Mouse (Mus musculus) spleen, postnatal 36 days (tissue): ENCODE measurements around the gene Ces1b.

ENCODE experiments used
- DNase-seq, 2 experiments: peaks; one replicate each; pipeline ENCODE4 v3.0.0; 2022; ENCODE audit warnings: low spot score in 2 of 2, mixed read lengths in 1 of 2

Gene Ces1b

DNA sequence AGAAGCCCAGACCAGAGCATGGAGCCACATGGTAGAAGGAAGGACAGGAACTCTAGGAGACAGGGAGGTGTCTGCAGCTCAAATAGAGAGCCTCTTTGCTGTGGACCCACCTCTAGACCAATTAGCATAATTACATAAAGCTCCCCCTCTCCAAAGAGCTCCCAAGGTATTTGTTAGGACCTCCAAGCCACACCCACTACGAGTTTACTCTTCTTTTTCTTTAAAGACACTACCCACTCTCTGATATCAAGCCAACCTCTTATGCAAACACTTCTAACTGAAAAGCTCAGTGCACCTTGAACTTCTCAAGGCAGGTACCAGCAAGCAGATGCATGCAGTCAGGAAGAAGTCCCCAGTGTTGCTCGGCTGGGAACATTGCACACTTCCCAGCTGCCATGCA lies at the start of gene Ces1b:
TSS of gene Ces1b (minus strand) at position 131 of the 400 bp plus-strand sequence.
- no peak for DNase-seq

DNA sequence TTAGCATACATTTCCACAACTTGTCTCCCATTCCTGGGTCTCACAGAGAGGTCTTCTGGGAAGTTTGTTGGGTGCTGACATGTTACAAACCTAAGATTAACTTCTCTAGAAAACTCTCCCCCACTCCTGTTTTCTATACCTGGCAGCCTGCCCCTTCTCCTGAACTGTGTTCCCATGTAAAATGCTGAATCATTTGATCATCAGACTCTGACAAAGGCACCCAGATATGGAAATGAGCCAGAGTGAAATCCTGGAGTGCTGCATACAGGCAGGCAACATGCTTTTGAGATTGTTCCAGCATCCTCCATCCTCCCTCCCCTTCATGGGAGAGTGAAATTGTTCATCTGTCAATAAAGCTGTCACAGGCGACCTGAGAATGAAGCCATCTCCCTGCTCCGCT lies 46.7 kb upstream of the Ces1b start:
- DNase-seq = no peak

DNA sequence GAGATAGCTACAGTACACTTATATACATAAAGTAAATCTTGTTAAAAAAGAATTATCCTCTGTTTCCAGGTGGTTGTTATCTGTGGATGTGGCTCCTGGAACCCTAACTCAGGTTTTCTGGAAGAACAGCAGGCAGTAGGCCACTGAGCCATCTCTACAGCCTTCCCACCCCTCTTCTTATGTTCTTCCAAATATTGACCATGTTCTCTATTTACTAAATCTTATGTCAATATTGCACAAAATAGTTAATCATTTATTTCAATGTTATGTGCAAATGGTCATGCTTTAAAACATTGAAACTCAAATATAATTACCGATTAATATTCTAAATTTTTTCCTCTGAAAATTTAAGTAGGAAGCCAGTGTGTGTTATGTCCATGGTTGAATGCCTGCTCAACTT lies 42.2 kb upstream of the Ces1b start:
- DNase-seq = no peak

DNA sequence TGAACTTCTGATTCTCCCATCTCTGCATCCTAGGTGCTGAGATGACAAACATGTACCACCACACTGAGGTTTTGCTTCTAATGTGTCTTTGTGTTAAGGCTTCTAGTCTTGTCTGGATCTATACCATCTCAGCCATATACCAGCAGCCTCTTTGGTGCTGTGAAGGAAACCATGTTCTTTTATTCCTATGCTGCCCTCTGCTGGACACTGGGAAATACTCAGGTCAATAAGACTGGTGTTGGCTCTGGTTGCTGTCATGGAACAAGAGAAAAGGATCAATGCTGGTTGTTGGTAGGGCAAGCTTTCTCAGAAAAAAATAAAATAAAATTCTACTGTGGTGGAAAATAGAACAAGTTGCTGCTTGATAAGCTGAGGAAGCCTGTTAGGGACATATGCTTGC lies 15.6 kb upstream of the Ces1b start:
- no peak for DNase-seq

DNA sequence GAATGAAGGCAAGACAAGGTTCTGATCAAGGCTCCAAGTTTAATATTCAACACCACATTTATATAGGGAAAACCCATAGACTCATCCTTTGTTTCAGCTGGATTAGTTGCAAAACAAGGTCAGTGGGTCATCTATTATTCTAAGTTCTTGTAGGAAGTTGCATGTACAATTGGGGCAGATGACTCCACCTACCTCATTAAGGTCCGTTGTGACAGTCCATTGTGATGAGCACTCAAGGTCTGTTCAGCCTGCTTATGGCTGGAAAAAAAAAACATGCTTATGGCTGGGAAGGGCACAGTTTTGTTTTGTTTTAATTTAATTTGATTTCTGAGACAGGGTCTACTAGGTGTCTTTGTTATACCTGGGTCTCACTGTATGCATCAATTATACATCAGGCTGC lies 11.5 kb upstream of the Ces1b start:
- no peak for DNase-seq

DNA sequence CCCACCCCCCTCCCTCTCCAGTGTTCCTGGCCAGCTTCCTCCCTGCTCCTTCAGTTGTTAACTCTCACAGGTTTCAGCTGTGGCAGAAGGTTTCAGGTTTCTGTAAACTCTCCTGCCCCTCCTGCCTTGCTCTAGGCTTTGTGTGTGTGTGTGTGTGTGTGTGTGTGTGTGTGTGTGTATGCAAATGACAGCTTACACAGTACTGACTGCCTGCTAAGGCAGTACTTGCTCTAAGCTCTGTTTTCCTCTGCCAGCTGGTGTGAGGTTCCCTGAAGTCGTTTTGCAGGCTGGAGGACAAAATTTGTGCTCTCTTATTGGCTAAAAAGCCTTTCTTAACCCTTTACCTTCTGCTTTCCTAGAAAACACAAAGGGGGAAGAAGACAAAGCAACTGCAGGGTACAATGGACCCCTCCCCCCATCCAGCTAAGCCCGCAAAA lies 8.9 kb upstream of the Ces1b start:
- DNase-seq = no peak

DNA sequence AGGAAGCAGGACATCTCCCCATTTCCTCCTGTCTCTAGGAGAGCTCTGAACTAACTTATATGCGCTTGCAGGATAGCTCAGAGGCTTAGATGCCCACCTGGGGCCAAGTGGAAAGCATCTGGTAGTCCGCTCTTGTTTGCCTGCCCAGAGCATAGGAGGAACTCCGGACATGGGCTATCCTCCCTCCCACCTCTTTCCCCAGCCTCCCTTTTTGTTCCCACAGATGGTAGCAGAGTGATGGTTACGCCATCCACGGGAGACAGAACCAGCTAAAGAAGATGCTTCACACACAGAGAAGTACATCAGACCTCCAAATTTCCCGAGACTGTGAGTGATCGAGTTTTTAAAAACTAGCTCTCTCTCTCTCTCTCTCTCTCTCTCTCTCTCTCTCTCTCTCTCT lies 8.4 kb upstream of the Ces1b start:
- no peak for DNase-seq

DNA sequence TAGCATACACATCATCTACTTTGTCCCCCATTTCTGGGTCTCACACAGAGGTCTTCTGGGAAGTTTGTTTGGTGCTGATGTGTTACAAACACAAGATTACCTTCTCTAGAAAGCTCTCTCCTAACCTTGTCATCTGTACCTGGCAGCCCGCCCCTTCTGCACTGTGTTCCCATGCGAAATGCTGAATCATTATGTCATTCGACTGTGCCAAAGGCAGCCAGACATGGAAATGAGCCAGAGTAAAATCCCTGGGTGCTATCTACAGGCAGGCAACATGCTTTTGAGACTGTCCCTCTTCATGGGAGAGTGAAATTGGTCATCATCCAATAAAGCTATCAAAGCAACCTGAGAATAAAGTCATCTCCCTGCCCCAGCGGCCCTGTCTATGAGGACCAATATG lies 4.6 kb downstream of the Ces1b start:
- DNase-seq = no peak

DNA sequence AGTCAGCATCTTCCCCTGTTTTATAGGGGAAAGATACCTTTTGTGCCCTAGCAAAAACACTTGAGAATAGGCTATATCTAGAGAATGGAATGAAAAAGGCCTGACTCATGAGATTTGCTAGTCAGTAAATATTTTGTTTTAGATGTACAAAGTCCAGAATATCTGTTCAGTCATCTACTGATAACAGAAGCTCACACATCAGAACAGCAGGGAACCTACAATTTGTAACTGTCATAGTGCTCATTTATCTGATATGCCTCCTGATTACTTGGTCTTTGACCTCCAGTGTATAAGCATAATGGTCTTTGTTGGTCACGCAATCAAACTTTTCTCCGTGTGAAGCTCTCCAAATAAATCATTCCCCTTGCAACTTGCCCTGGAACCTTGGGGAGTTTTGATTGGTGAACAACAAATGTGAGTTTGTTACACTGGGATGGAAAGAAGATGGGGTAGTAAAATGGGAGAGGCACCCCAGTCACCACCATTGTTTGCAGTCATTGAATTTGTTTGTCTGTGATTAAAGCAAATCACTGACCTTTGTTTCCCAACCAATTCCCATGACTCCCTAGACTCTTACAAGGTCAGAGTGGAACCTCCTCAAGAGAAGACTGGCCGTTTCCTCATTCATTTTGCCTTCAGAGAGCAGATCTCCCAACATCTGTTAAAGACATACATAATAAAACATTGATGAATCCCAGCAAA lies 16.2 kb downstream of the Ces1b start:
- no peak for DNase-seq

DNA sequence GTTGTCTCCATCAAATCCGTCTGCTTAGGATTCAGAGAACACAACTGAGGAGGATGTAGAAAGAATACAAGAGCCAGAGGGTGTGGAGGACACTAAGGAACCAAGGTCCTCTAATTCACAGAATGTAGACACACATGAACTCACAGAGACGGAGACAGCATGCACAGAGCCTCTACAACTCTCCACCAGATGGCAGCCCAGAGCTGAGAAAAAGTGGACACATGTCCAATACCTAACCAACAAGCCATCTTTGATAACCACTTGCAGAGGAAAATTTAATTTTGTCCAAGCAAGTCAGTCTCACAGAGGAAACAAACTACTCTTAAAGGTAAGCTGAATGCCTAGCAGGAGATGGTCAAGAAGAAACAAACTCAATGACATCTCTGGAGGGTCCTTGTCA lies 20.6 kb downstream of the Ces1b start:
- no peak for DNase-seq

DNA sequence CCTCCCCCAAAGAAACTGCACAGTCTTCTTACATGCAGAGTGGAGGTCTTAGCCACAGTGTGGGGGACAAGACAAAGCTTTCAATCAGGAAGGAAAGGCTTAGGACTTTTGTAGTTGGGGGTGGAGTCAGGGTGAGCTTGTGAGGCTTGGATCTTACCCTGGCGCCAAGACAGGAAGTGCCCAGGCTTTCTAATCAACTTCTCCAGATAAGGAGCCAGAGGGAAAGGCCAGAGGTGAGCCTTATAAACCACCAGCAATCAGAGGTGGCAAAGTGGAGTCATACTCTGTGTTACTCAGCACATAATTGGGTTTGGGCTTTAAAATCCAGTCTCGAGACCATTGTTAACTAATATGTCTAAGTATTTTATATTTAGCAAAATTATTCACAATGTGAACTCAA lies 24.6 kb downstream of the Ces1b start:
- no peak for DNase-seq

DNA sequence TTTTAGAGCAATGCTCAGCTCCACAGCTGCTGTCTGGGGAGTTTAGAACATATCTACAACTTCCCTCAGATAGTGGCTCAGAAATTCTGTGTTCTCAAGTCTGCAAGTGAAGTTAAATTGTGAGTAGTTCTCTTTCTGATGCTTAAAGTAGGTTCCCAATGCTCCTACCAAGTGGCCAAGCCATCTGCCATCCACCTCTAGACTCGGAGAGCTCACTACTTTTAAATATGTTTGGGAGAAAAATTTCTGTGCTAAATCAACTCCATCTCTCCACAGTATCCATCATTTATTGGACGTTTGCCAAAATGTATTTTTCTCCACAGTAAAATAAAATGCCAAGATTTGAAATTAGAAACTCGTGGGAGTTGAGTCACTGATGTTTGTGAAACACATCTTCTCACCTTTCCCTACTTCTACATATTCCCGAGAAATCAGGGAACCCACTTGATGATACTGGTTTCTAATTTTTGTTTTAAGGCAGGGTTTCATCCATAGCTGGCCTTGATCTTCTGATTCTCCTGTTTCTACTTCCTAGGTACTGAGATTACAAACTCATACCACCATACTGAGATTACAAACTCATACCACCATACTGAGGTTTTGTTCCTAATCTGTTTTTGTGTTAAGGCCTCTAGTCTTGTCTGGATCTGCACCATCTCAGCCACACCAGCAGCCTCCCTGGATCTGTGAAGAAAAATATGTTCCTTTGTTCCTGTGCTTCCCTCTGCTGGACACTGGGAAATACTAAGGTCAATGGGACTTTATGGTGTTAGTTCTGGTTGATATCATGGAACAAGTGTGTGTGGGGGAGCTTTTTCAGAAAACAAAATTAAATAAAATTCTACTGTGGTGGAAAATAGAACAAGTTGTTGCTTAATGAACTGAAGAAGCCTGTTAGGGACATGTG lies 31.1 kb downstream of the Ces1b start:
- DNase-seq = no peak

DNA sequence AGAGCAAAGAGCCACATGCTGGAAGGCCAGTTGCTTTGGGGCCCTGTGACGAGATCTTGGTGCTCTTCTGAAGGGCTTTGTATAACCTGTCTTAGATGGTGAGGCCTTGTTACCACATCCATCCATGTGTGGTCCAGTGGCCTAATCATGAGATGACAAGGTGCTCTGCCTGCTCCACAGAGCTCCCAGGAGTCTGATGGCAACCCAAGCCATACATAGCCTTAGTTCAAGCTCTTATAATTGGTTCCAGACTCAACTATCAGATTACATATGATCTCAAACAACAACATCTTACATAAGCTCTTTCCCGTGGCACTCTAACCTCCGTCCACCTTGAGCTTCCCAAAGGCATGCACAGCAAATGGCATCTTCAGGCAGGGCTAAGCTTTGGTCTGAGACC lies 31.7 kb downstream of the Ces1b start, which contains the start of gene Ces1a:
TSS of gene Ces1a (minus strand) at position 101 of the 400 bp plus-strand sequence.
- no peak for DNase-seq

DNA sequence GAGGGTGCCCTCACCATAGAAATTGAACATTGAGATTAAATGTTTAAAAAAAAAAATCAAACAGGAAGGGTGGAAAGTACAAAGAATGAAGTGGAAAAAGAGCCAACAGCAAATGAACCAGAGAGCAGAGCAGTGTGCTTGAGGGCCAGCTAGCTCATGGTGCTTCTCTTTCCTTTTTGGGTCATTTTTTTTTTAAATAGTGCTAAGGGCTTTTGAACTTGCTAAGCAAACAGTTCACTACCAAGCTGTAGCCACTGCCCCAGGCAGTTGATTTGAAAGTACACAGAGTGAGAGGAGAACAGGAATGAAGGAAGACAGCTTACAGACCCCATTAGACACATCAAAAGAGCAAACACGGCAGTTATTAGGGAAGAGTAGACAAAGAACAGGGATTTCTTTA lies 36.7 kb downstream of the Ces1b start:
- no peak for DNase-seq

DNA sequence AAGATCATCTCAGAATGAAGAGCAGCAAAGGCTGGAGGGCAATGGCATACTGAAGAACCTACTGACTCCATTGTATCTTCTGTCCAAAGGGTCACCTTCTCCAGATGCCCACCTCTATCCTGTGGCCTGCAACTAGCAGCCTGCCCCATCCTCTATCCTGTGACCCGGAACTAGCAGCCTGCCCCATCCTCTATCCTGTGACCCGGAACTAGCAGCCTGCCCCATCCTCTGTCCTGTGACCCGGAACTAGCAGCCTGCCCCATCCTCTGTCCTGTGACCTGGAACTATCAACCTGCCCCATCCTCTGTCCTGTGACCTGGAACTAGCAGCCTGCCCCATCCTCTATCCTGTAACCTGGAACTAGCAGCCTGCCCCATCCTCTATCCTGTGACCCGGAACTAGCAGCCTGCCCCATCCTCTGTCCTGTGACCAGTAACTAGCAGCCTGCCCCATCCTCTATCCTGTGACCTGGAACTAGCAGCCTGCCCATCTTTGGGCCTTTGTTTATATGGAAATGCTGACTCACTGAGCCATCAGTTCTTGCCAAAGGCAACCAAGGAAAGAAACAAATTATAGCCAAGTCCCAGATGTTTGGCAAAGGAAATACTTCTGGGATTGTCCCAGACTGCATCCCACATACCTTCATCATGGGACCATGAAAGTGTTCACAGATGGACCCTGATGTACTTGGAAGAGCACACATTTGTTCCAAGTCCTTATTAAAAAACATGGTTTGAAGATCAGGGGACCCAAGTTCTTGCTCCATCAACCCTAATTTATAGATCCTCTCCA lies 38.8 kb downstream of the Ces1b start:
- DNase-seq = no peak

DNA sequence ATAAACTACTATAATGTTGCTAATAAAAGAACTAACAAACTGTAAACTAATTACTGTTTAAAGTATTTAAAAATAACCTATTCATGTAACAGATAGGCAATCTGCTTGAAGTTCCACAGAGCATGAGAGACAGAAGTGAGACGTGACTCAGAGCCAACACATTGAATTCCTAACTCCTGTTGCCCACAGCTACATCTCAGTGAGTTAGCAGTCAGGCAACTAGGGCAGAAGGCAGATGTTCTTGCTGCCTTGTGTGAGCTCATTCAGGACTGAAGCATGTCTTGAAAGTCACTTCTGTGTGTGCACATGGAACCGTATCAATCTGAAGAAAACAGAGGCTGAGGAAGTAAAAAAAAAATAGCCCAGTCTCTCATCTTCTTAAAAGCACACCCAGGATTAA lies 39.6 kb downstream of the Ces1b start:
- DNase-seq = no peak

DNA sequence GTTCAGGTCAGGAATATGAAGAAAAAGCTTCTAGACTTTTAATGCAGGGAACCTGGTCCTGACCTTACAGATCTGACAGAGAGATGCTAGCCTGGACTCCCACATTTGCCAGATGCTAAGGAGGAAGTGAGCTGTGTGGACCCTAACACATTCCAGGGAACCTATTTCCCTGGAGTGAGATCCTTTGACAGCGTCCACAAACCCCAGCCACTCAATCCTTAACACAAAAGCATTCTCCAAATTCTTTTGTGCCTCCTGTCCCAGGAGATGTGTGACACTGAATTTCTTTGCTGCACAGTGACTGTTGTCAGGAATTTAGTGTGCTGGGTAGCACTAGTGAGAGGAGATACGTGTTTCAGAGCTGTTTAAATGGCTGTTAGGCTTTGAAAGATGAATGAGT lies 41.0 kb downstream of the Ces1b start:
- DNase-seq = no peak

DNA sequence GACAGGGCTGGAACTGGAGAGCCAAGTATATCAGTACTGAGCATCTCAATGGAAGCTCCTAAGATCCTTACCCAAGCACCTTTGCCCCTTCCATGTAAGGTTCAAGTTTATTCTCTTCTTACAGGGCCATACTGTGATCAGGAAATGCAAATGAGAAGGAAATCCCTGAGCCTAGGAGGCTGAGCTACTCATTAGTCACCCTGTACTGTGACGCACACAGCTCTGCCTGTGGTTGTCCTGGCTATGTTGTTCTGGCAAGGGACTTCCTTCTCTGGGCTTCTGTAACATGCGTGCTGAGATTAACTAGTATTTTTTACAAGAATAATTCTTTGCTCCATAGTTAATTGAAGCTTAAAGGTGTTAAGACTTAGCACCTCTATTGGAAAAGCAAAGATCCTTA lies 49.2 kb downstream of the Ces1b start:
- no peak for DNase-seq

DNA sequence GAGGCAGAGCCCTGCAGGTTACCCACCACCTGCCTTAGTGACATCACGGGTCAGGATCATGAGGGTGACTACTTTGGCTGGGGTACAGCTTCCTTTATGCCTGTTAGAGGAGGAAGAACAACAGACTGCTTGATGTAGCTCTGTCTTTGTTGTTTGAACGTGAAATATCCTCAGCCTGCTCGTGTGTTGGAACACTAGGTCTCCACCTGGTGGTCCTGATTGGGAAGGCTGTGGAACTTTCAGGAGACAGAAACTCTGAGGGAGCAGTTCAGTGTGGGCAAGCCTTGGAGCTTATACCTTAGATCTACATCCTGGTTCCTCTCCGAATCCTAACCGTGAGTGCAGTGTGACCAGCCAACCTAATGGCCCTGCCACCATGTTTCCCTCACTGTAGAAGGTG lies 58.1 kb downstream of the Ces1b start:
- DNase-seq = no peak

DNA sequence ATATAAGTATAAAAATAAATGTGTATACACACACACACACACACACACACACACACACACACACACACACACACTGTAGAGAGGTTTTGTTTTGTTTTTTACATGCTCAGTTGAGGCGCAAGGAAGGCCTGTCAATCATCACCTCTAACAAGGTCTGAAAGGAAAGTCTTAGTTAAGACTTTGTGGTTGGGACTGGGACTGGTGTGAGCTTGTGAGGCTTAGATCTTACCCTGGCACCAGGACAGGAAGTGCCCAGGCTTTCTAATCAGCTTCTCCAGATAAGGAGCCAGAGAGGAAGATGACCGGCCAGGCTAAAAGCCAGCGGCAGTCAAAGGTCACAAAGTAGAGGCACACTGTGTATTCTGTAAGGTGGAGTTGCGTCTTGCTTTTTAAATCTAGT lies 65.5 kb downstream of the Ces1b start:
- no peak for DNase-seq

DNA sequence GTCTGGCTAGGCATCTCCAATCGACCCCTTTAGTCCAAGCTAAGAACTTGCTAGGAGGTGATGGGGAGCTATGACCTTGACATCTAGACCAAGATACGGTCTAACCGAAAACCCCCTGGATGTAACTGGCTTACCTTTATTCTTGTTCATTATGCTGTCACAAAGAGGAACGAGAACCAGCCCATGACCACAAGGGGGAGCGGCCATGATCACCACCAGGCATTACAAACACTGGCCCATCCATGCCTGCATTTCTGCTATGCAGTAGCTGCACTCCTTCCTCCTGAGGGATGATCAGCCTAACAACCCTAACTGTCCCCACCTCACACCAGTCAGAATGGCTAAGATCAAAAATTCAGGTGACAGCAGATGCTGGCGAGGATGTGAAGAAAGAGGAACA lies 67.6 kb downstream of the Ces1b start:
- no peak for DNase-seq

DNA sequence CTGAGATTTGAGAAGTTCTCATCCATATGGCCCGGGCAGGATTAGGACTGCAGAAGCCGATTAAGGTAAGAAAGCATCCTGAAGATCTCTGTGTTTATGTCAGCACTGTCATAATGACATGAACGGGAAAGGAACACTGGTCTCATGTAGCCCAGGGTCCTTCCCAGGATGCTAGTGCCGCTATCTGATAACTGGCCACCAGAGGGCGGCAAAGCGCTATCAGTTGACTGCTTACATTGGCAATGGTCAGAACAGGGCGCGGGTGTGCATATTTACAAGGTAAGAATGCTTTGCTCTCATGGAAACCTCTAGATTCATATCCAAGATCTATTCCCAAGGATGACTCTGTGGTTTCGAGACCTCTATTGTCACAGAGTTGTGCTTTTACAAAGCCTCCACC lies 68.4 kb downstream of the Ces1b start:
- peak in 1 of 2 experiments; percentile 35 for DNase-seq
